Mouse (Mus musculus): Measurements from ENCODE around the gene Cfap157. TPM values are rescaled to one million over a fixed set of nuclear protein-coding genes. Genes with fewer than 3 reads are reported as not detected.

Gene Cfap157
- polyA plus RNA-seq, 2 experiments = not detected

GRCm38 (mm10) chr2:32781710-32782109 lies 2.5 kb downstream of the Cfap157 start:
- Histone ChIP-seq H3K4me1 (replicated peaks; ENCODE audit: control insufficient read depth in 2 of 2, insufficient read depth in 2 of 2, low read length in 1 of 2) (no peaks in the 10 kb centered on the region), H3K9me3 (ENCODE audit: control insufficient read depth, low read length) (no peaks in the 10 kb centered on the region), H3K4me2 (ENCODE audit: low read depth) (no peak overlapping the region), H3K4me3 (ENCODE audit: insufficient read depth in 1 of 2, low read depth in 2 of 2, low read length in 2 of 2) (no peak overlapping the region), H3K27ac (no peak overlapping the region), H3K9ac (replicated peaks) (no peak overlapping the region), H3K27me3 (ENCODE audit: control insufficient read depth, insufficient read depth, low read length) (no peaks in the 10 kb centered on the region), H3K36me3 (replicated peaks; ENCODE audit: control insufficient read depth, insufficient read depth, low read depth) (no peaks in the 10 kb centered on the region)
- WGBS (ENCODE audit: insufficient replicate concordance) = 59% methylated on average over 6 of the region's 6 CpGs
- DNase-seq (ENCODE audit: low read depth in 3 of 3, low spot score in 3 of 3) = no peak
- no peak for ATAC-seq (ENCODE audit: insufficient read depth)
- TF ChIP-seq EP300 (IDR thresholded peaks at IDR 0.05; ENCODE audit: low read depth) (no peak), CTCF (IDR thresholded peaks at IDR 0.05; ENCODE audit: low read depth) (no peak)

- Histone ChIP-seq H3K27me3 (ENCODE audit: control insufficient read depth, insufficient read depth, low read length) (no peaks in the 10 kb centered on the region), H3K9ac (replicated peaks) (no peak overlapping the region), H3K9me3 (ENCODE audit: control insufficient read depth, low read length) (no peaks in the 10 kb centered on the region), H3K4me3 (ENCODE audit: insufficient read depth in 1 of 2, low read depth in 2 of 2, low read length in 2 of 2) (no peak overlapping the region), H3K36me3 (replicated peaks; ENCODE audit: control insufficient read depth, insufficient read depth, low read depth) (no peaks in the 10 kb centered on the region), H3K4me2 (ENCODE audit: low read depth) (no peak overlapping the region), H3K4me1 (replicated peaks; ENCODE audit: control insufficient read depth in 2 of 2, insufficient read depth in 2 of 2, low read length in 1 of 2) (peaks cover 2 to 5% of the 10 kb centered on the region in 2 experiments; a peak in 3 of 4 replicates), H3K27ac (no peak overlapping the region)
- ATAC-seq (ENCODE audit: insufficient read depth) (no peak), DNase-seq (ENCODE audit: low read depth in 3 of 3, low spot score in 3 of 3) (no peak)
- 71% methylated on average over 6 of the region's 6 CpGs for WGBS (ENCODE audit: insufficient replicate concordance)
- TF ChIP-seq EP300 (IDR thresholded peaks at IDR 0.05; ENCODE audit: low read depth) (no peak), CTCF (IDR thresholded peaks at IDR 0.05; ENCODE audit: low read depth) (no peak)
Measured at GRCm38 (mm10) chr2:32779714-32780113, 4.5 kb downstream of the Cfap157 start.

- TF ChIP-seq CTCF (IDR thresholded peaks at IDR 0.05; ENCODE audit: low read depth) (peak; percentile 84), EP300 (IDR thresholded peaks at IDR 0.05; ENCODE audit: low read depth) (no peak)
- no peak for ATAC-seq (ENCODE audit: insufficient read depth)
- H3K4me2 ChIP-seq (ENCODE audit: low read depth) = no peak overlapping the region
- no peaks in the 10 kb centered on the region for H3K9me3 ChIP-seq (ENCODE audit: control insufficient read depth, low read length)
- no peaks in the 10 kb centered on the region for H3K36me3 ChIP-seq (replicated peaks; ENCODE audit: control insufficient read depth, insufficient read depth, low read depth)
- H3K4me1 ChIP-seq (replicated peaks; ENCODE audit: control insufficient read depth in 2 of 2, insufficient read depth in 2 of 2, low read length in 1 of 2) = peaks cover 2 to 5% of the 10 kb centered on the region in 2 experiments; a peak in 3 of 4 replicates
- H3K4me3 ChIP-seq (ENCODE audit: insufficient read depth in 1 of 2, low read depth in 2 of 2, low read length in 2 of 2) = no peak overlapping the region
- H3K9ac ChIP-seq (replicated peaks) = no peak overlapping the region
- 30% methylated on average over 8 of the region's 8 CpGs for WGBS (ENCODE audit: insufficient replicate concordance)
- no peaks in the 10 kb centered on the region for H3K27me3 ChIP-seq (ENCODE audit: control insufficient read depth, insufficient read depth, low read length)
- no peak overlapping the region for H3K27ac ChIP-seq
- DNase-seq (ENCODE audit: low read depth in 3 of 3, low spot score in 3 of 3) = peak in 1 of 3 experiments; percentile 24
Measured at GRCm38 (mm10) chr2:32779131-32779530, 5.1 kb downstream of the Cfap157 start.

- peaks cover 2 to 5% of the 10 kb centered on the region in 2 experiments; a peak in 3 of 4 replicates for H3K4me1 ChIP-seq (replicated peaks; ENCODE audit: control insufficient read depth in 2 of 2, insufficient read depth in 2 of 2, low read length in 1 of 2)
- no peak for TF ChIP-seq CTCF (IDR thresholded peaks at IDR 0.05; ENCODE audit: low read depth)
- no peak for TF ChIP-seq EP300 (IDR thresholded peaks at IDR 0.05; ENCODE audit: low read depth)
- 76% methylated on average over 6 of the region's 6 CpGs for WGBS (ENCODE audit: insufficient replicate concordance)
Measured at GRCm38 (mm10) chr2:32778081-32778480, 6.1 kb downstream of the Cfap157 start.

GRCm38 (mm10) chr2:32776192-32776591 lies 8.0 kb downstream of the Cfap157 start:
- Histone ChIP-seq H3K27ac (no peak overlapping the region), H3K9me3 (ENCODE audit: control insufficient read depth, low read length) (no peaks in the 10 kb centered on the region), H3K4me2 (ENCODE audit: low read depth) (peak overlapping the region; percentile 59), H3K27me3 (ENCODE audit: control insufficient read depth, insufficient read depth, low read length) (no peaks in the 10 kb centered on the region), H3K4me3 (ENCODE audit: insufficient read depth in 1 of 2, low read depth in 2 of 2, low read length in 2 of 2) (peak overlapping the region; percentile 58 to 70), H3K36me3 (replicated peaks; ENCODE audit: control insufficient read depth, insufficient read depth, low read depth) (no peaks in the 10 kb centered on the region), H3K9ac (replicated peaks) (no peak overlapping the region; the same call in 1 of the 2 replicates), H3K4me1 (replicated peaks; ENCODE audit: control insufficient read depth in 2 of 2, insufficient read depth in 2 of 2, low read length in 1 of 2) (peaks cover 2 to 8% of the 10 kb centered on the region in 2 experiments; a peak in 3 of 4 replicates)
- TF ChIP-seq EP300 (IDR thresholded peaks at IDR 0.05; ENCODE audit: low read depth) (no peak), CTCF (IDR thresholded peaks at IDR 0.05; ENCODE audit: low read depth) (no peak)
- WGBS (ENCODE audit: insufficient replicate concordance) = 35% methylated on average over 22 of the region's 22 CpGs
- no peak for ATAC-seq (ENCODE audit: insufficient read depth)
- no peak for DNase-seq (ENCODE audit: low read depth in 3 of 3, low spot score in 3 of 3)

More at GRCm38 (mm10) chr2:32778081-32778480, 6.1 kb downstream of the Cfap157 start:
- ATAC-seq (ENCODE audit: insufficient read depth) = no peak
- Histone ChIP-seq H3K9me3 (ENCODE audit: control insufficient read depth, low read length) (no peaks in the 10 kb centered on the region), H3K27ac (no peak overlapping the region), H3K27me3 (ENCODE audit: control insufficient read depth, insufficient read depth, low read length) (no peaks in the 10 kb centered on the region), H3K9ac (replicated peaks) (no peak overlapping the region), H3K36me3 (replicated peaks; ENCODE audit: control insufficient read depth, insufficient read depth, low read depth) (no peaks in the 10 kb centered on the region), H3K4me2 (ENCODE audit: low read depth) (no peak overlapping the region), H3K4me3 (ENCODE audit: insufficient read depth in 1 of 2, low read depth in 2 of 2, low read length in 2 of 2) (no peak overlapping the region)
- no peak for DNase-seq (ENCODE audit: low read depth in 3 of 3, low spot score in 3 of 3)
